Mouse (Mus musculus): Measurements from ENCODE around the gene Zmiz1. TPM values are rescaled to one million over a fixed set of nuclear protein-coding genes. Genes with fewer than 3 reads are reported as not detected.

Gene Zmiz1
- polyA plus RNA-seq, 1 experiment from 2014 or later = 70.0 TPM

- Histone ChIP-seq H3K27ac (no peak overlapping the region), H3K36me3 (replicated peaks; ENCODE audit: control insufficient read depth, insufficient read depth) (no peaks in the 10 kb centered on the region; the same call in none of the 2 replicates), H3K27me3 (ENCODE audit: control insufficient read depth, insufficient read depth, low read length) (no peaks in the 10 kb centered on the region), H3K4me1 (replicated peaks; ENCODE audit: control insufficient read depth, insufficient read depth, low read length) (peaks cover 11% of the 10 kb centered on the region), H3K9me3 (ENCODE audit: control insufficient read depth, low read length) (no peaks in the 10 kb centered on the region), H3K4me3 (replicated peaks; ENCODE audit: low read length) (no peak overlapping the region), H3K9ac (no peak overlapping the region), H3K4me2 (replicated peaks) (no peak overlapping the region)
- WGBS = 92% methylated on average over 4 of the region's 4 CpGs
- DNase-seq (ENCODE audit: low spot score) (no peak), ATAC-seq (ENCODE audit: low FRiP score) (no peak)
Observed at GRCm38 (mm10) chr14:25530342-25530741, 71.4 kb downstream of the Zmiz1 start.

- no peak overlapping the region for H3K4me2 ChIP-seq (replicated peaks)
- WGBS = 66% methylated on average over 5 of the region's 5 CpGs
- no peaks in the 10 kb centered on the region for H3K9me3 ChIP-seq (ENCODE audit: control insufficient read depth, low read length)
- no peak for DNase-seq (ENCODE audit: low spot score)
- no peaks in the 10 kb centered on the region for H3K27me3 ChIP-seq (ENCODE audit: control insufficient read depth, insufficient read depth, low read length)
- H3K4me1 ChIP-seq (replicated peaks; ENCODE audit: control insufficient read depth, insufficient read depth, low read length) = peaks cover 6% of the 10 kb centered on the region
- no peak for ATAC-seq (ENCODE audit: low FRiP score)
- H3K27ac ChIP-seq = no peak overlapping the region
- no peak overlapping the region for H3K4me3 ChIP-seq (replicated peaks; ENCODE audit: low read length)
- no peak overlapping the region for H3K9ac ChIP-seq
- H3K36me3 ChIP-seq (replicated peaks; ENCODE audit: control insufficient read depth, insufficient read depth) = no peaks in the 10 kb centered on the region; the same call in none of the 2 replicates
Observed at GRCm38 (mm10) chr14:25530815-25531214, 71.8 kb downstream of the Zmiz1 start.

- Histone ChIP-seq H3K27me3 (ENCODE audit: control insufficient read depth, insufficient read depth, low read length) (no peaks in the 10 kb centered on the region), H3K4me3 (replicated peaks; ENCODE audit: low read length) (no peak overlapping the region), H3K9me3 (ENCODE audit: control insufficient read depth, low read length) (no peaks in the 10 kb centered on the region), H3K27ac (no peak overlapping the region), H3K4me2 (replicated peaks) (no peak overlapping the region), H3K4me1 (replicated peaks; ENCODE audit: control insufficient read depth, insufficient read depth, low read length) (peaks cover 4% of the 10 kb centered on the region; the same call in 1 of the 2 replicates), H3K36me3 (replicated peaks; ENCODE audit: control insufficient read depth, insufficient read depth) (peaks cover 11% of the 10 kb centered on the region), H3K9ac (no peak overlapping the region)
- ATAC-seq (ENCODE audit: low FRiP score) (no peak), DNase-seq (ENCODE audit: low spot score) (no peak)
- WGBS = 75% methylated on average over 3 of the region's 3 CpGs
Observed at GRCm38 (mm10) chr14:25533010-25533409, 74.0 kb downstream of the Zmiz1 start.

- H3K9ac ChIP-seq = no peak overlapping the region
- peaks cover 4% of the 10 kb centered on the region; the same call in 1 of the 2 replicates for H3K4me1 ChIP-seq (replicated peaks; ENCODE audit: control insufficient read depth, insufficient read depth, low read length)
- H3K4me2 ChIP-seq (replicated peaks) = no peak overlapping the region
- 89% methylated on average over 9 of the region's 9 CpGs for WGBS
- peaks cover 12% of the 10 kb centered on the region for H3K36me3 ChIP-seq (replicated peaks; ENCODE audit: control insufficient read depth, insufficient read depth)
- DNase-seq (ENCODE audit: low spot score) = no peak
- H3K9me3 ChIP-seq (ENCODE audit: control insufficient read depth, low read length) = no peaks in the 10 kb centered on the region
- no peak overlapping the region for H3K4me3 ChIP-seq (replicated peaks; ENCODE audit: low read length)
- H3K27me3 ChIP-seq (ENCODE audit: control insufficient read depth, insufficient read depth, low read length) = no peaks in the 10 kb centered on the region
- H3K27ac ChIP-seq = 0 out of 2 replicates have a peak overlapping the region, but pooled peaks have one; percentile 32
- ATAC-seq (ENCODE audit: low FRiP score) = no peak
Observed at GRCm38 (mm10) chr14:25533631-25534395, 74.8 kb downstream of the Zmiz1 start.

GRCm38 (mm10) chr14:25534396-25534769, 75.4 kb downstream of the Zmiz1 start:
- Histone ChIP-seq H3K36me3 (replicated peaks; ENCODE audit: control insufficient read depth, insufficient read depth) (peaks cover 18% of the 10 kb centered on the region), H3K9me3 (ENCODE audit: control insufficient read depth, low read length) (no peaks in the 10 kb centered on the region), H3K4me1 (replicated peaks; ENCODE audit: control insufficient read depth, insufficient read depth, low read length) (peaks cover 7% of the 10 kb centered on the region), H3K4me2 (replicated peaks) (no peak overlapping the region), H3K4me3 (replicated peaks; ENCODE audit: low read length) (no peak overlapping the region), H3K27me3 (ENCODE audit: control insufficient read depth, insufficient read depth, low read length) (no peaks in the 10 kb centered on the region), H3K27ac (peak overlapping the region; percentile 32; the same call in 1 of the 2 replicates), H3K9ac (no peak overlapping the region)
- DNase-seq (ENCODE audit: low spot score) (no peak), ATAC-seq (ENCODE audit: low FRiP score) (no peak)

- Histone ChIP-seq H3K27ac (0 out of 2 replicates have a peak overlapping the region, but pooled peaks have one; percentile 32), H3K4me1 (replicated peaks; ENCODE audit: control insufficient read depth, insufficient read depth, low read length) (peaks cover 12% of the 10 kb centered on the region)
Observed at GRCm38 (mm10) chr14:25534918-25535582, 76.1 kb downstream of the Zmiz1 start.

GRCm38 (mm10) chr14:25535583-25535943, 76.6 kb downstream of the Zmiz1 start:
- no peaks in the 10 kb centered on the region for H3K9me3 ChIP-seq (ENCODE audit: control insufficient read depth, low read length)
- no peaks in the 10 kb centered on the region for H3K27me3 ChIP-seq (ENCODE audit: control insufficient read depth, insufficient read depth, low read length)
- no peak overlapping the region for H3K4me3 ChIP-seq (replicated peaks; ENCODE audit: low read length)
- 83% methylated on average over 4 of the region's 4 CpGs for WGBS
- no peak for DNase-seq (ENCODE audit: low spot score)
- H3K4me2 ChIP-seq (replicated peaks) = no peak overlapping the region
- no peak for ATAC-seq (ENCODE audit: low FRiP score)
- H3K36me3 ChIP-seq (replicated peaks; ENCODE audit: control insufficient read depth, insufficient read depth) = peaks cover 26% of the 10 kb centered on the region
- H3K27ac ChIP-seq = no peak overlapping the region
- no peak overlapping the region for H3K9ac ChIP-seq
- peaks cover 12% of the 10 kb centered on the region for H3K4me1 ChIP-seq (replicated peaks; ENCODE audit: control insufficient read depth, insufficient read depth, low read length)

More at GRCm38 (mm10) chr14:25534918-25535582, 76.1 kb downstream of the Zmiz1 start:
- ATAC-seq (ENCODE audit: low FRiP score) = no peak
- Histone ChIP-seq H3K4me3 (replicated peaks; ENCODE audit: low read length) (no peak overlapping the region), H3K4me2 (replicated peaks) (no peak overlapping the region), H3K9me3 (ENCODE audit: control insufficient read depth, low read length) (no peaks in the 10 kb centered on the region), H3K9ac (no peak overlapping the region), H3K36me3 (replicated peaks; ENCODE audit: control insufficient read depth, insufficient read depth) (peaks cover 23% of the 10 kb centered on the region), H3K27me3 (ENCODE audit: control insufficient read depth, insufficient read depth, low read length) (no peaks in the 10 kb centered on the region)
- DNase-seq (ENCODE audit: low spot score) = no peak
- WGBS = 86% methylated on average over 11 of the region's 11 CpGs

- Histone ChIP-seq H3K36me3 (replicated peaks; ENCODE audit: control insufficient read depth, insufficient read depth) (peaks cover 26% of the 10 kb centered on the region), H3K27me3 (ENCODE audit: control insufficient read depth, insufficient read depth, low read length) (no peaks in the 10 kb centered on the region), H3K9ac (no peak overlapping the region), H3K4me3 (replicated peaks; ENCODE audit: low read length) (no peak overlapping the region), H3K4me2 (replicated peaks) (no peak overlapping the region), H3K4me1 (replicated peaks; ENCODE audit: control insufficient read depth, insufficient read depth, low read length) (peaks cover 12% of the 10 kb centered on the region), H3K27ac (no peak overlapping the region), H3K9me3 (ENCODE audit: control insufficient read depth, low read length) (no peaks in the 10 kb centered on the region)
- 94% methylated on average over 8 of the region's 8 CpGs for WGBS
- ATAC-seq (ENCODE audit: low FRiP score) = no peak
- DNase-seq (ENCODE audit: low spot score) = no peak
Observed at GRCm38 (mm10) chr14:25536476-25536875, 77.5 kb downstream of the Zmiz1 start.

GRCm38 (mm10) chr14:25537351-25537750, 78.4 kb downstream of the Zmiz1 start:
- no peak for DNase-seq (ENCODE audit: low spot score)
- H3K4me1 ChIP-seq (replicated peaks; ENCODE audit: control insufficient read depth, insufficient read depth, low read length) = peaks cover 12% of the 10 kb centered on the region

More at GRCm38 (mm10) chr14:25537351-25537750, 78.4 kb downstream of the Zmiz1 start:
- H3K9me3 ChIP-seq (ENCODE audit: control insufficient read depth, low read length) = no peaks in the 10 kb centered on the region
- peaks cover 30% of the 10 kb centered on the region for H3K36me3 ChIP-seq (replicated peaks; ENCODE audit: control insufficient read depth, insufficient read depth)
- no peak overlapping the region for H3K4me2 ChIP-seq (replicated peaks)
- no peaks in the 10 kb centered on the region for H3K27me3 ChIP-seq (ENCODE audit: control insufficient read depth, insufficient read depth, low read length)
- WGBS = 89% methylated on average over 1 of the region's 1 CpGs
- no peak overlapping the region for H3K27ac ChIP-seq
- no peak overlapping the region for H3K9ac ChIP-seq
- no peak for ATAC-seq (ENCODE audit: low FRiP score)
- H3K4me3 ChIP-seq (replicated peaks; ENCODE audit: low read length) = no peak overlapping the region
